Mouse (Mus musculus) myocyte (in vitro differentiated cells): ENCODE measurements at regions not wholly inside any gene's neighbourhood (a gene's known extent, or its start where the extent isn't known, plus 50 kb on each side); places are given as distances from the start of the nearest gene placed in this dataset.

Experiments
- H3K27me3 ChIP-seq: one replicate; pipeline ENCODE4 v1.6.1; 2011; ENCODE audit not compliant: control insufficient read depth, insufficient read depth, insufficient read length
- H3K36me3 ChIP-seq: one replicate; pipeline ENCODE4 v1.6.1; 2011; ENCODE audit not compliant: control insufficient read depth, insufficient read depth
- H3K4me2 ChIP-seq: one replicate; pipeline ENCODE4 v1.6.1; 2011; ENCODE audit warnings: low read depth, control low read depth
- H3K4me3 ChIP-seq: one replicate; pipeline ENCODE4 v1.5.1; 2011; ENCODE audit warnings: mild to moderate bottlenecking, control low read depth, moderate library complexity
- H3K79me2 ChIP-seq: one replicate; pipeline ENCODE4 v1.6.1; 2011; ENCODE audit not compliant: control insufficient read depth, insufficient read depth
- H3ac ChIP-seq: one replicate; pipeline ENCODE4 v1.6.1; 2011; ENCODE audit not compliant: control insufficient read depth, insufficient read length
- CEBPB ChIP-seq: IDR thresholded peaks from 2 replicates; pipeline ENCODE4 v1.6.1; 2011; ENCODE audit warnings: mild to moderate bottlenecking, moderate library complexity; ENCODE audit not compliant: poor library complexity, insufficient read depth, severe bottlenecking
- E2F4 ChIP-seq: IDR thresholded peaks from one replicate; pipeline ENCODE4 v1.6.1; 2011; ENCODE audit warnings: mild to moderate bottlenecking, control low read depth, moderate library complexity; ENCODE audit not compliant: insufficient read depth
- MAX ChIP-seq: IDR thresholded peaks from one replicate; pipeline ENCODE4 v1.6.1; 2011; ENCODE audit warnings: low read depth, mild to moderate bottlenecking, control low read depth
- MYOD1 ChIP-seq, 3 experiments: IDR thresholded peaks; one replicate each; pipeline ENCODE4 v1.6.1; 2011; ENCODE audit warnings: control low read depth in 2 of 3, low read depth in 2 of 3, mild to moderate bottlenecking in 2 of 3, moderate library complexity in 1 of 3; ENCODE audit not compliant: insufficient read length in 2 of 3, control insufficient read depth in 1 of 3
- MYOG ChIP-seq, 3 experiments: IDR thresholded peaks; one replicate each; pipeline ENCODE4 v1.6.1; 2011; ENCODE audit warnings: control low read depth in 2 of 3, low read depth in 2 of 3, mild to moderate bottlenecking in 2 of 3; ENCODE audit not compliant: insufficient read length in 2 of 3, control insufficient read depth in 1 of 3, insufficient read depth in 1 of 3
- POLR2A ChIP-seq: IDR thresholded peaks from one replicate; pipeline ENCODE4 v1.6.1; 2011; ENCODE audit warnings: low read depth, mild to moderate bottlenecking, control low read depth, moderate library complexity; ENCODE audit not compliant: insufficient read length
- POLR2AphosphoS2 ChIP-seq: IDR thresholded peaks from one replicate; pipeline ENCODE4 v1.6.1; 2011; ENCODE audit warnings: low read depth, control low read depth; ENCODE audit not compliant: insufficient read length
- REST ChIP-seq: IDR thresholded peaks from one replicate; pipeline ENCODE4 v1.6.1; 2011; ENCODE audit warnings: mild to moderate bottlenecking, control low read depth, moderate library complexity; ENCODE audit not compliant: insufficient read depth, insufficient read length
- SRF ChIP-seq: IDR thresholded peaks from one replicate; pipeline ENCODE4 v1.6.1; 2011; ENCODE audit warnings: low read depth; ENCODE audit not compliant: control insufficient read depth, insufficient read length
- TCF12 ChIP-seq: IDR thresholded peaks from one replicate; pipeline ENCODE4 v1.6.1; 2011; ENCODE audit warnings: mild to moderate bottlenecking, control low read depth; ENCODE audit not compliant: poor library complexity, insufficient read depth, severe bottlenecking
- TCF3 ChIP-seq: IDR thresholded peaks from one replicate; pipeline ENCODE4 v1.6.1; 2011; ENCODE audit warnings: low read depth, control low read depth; ENCODE audit not compliant: insufficient read length
- USF1 ChIP-seq: IDR thresholded peaks from one replicate; pipeline ENCODE4 v1.6.1; 2011; ENCODE audit warnings: low read depth, mild to moderate bottlenecking, control low read depth, moderate library complexity

DNA sequence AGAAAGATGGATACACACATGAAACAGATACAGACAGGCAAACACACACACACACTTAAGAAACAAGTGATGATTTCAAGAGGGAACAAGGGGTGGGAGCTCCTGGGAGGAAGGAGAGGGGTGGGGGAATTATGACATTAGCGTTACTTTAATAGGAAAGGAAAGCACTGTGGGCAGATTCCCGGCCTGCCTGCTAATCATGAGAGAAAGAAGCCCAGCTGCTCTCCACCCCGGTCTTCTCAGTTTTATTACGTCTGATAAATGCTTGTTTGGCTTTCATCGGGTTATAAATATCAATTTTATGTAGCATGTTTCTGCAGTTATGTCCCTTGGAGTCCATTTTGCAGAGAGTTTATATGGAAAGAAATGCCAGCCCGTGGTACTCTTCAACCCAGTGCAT lies 554.1 kb downstream of the Zfp704 start:
- no peaks in the 10 kb centered on the region for H3K79me2 ChIP-seq
- peaks cover under 1% of the 10 kb centered on the region for H3K27me3 ChIP-seq
- H3K4me3 ChIP-seq = no peak overlapping the region
- H3K4me2 ChIP-seq = no peak overlapping the region
- no peak overlapping the region for H3ac ChIP-seq
- no peaks in the 10 kb centered on the region for H3K36me3 ChIP-seq
- TF ChIP-seq MAX (no peak), CEBPB (no peak), POLR2AphosphoS2 (no peak), TCF12 (no peak), SRF (no peak), E2F4 (no peak), MYOD1 (IDR thresholded peaks at IDR 0.05; ENCODE audit: control insufficient read depth in 1 of 3, insufficient read length in 2 of 3, low read depth in 2 of 3) (no peak), USF1 (no peak), REST (no peak), MYOG (IDR thresholded peaks at IDR 0.05; ENCODE audit: control insufficient read depth in 1 of 3, insufficient read depth in 1 of 3, insufficient read length in 2 of 3, low read depth in 2 of 3) (no peak), POLR2A (no peak), TCF3 (no peak)
